Mouse (Mus musculus): Measurements from ENCODE around the gene Olfr746.

Olfr746 gene

GRCm38 (mm10) chr14:50646783-50647182, at the start of gene Olfr746:
Olfr746 (plus strand) TSS chr14:50647083.
- DNase-seq, result no peak

DNA sequence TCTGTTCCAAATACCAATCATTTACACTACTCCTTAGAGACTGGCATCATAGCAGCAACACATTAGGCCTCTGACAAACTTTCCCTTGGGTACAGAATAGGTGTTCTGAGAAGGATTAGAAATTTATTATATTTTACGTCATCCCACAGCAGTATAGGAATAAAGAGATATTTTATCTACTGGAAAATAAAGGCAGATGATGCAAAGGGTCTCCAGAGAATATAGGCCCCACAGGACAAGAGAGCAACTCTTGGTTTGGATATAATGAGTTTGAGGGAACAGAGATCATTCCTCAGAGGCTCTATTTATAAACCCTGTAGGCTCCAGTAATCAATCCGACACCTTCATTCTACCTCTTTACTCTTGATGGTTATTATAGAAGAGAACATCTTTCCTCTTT, 32.3 kb upstream of the Olfr746 start, which contains the start of gene Olfr744:
Gene Olfr744, plus strand, starts transcription at position 301 of the 400 bp plus-strand sequence.
- DNase-seq, result no peak

- DNase-seq, result no peak
These were observed 7.8 kb upstream of the Olfr746 start, which contains the start of gene Olfr745 for GRCm38 (mm10) chr14:50639088-50639487. Olfr745 (plus strand) TSS chr14:50639388.

GRCm38 (mm10) chr14:50693106-50693505, 46.2 kb downstream of the Olfr746 start, which contains the start of gene Olfr747:
Olfr747 (minus strand) TSS chr14:50693206.
- no peak for DNase-seq

Measured in lung, adult 18-20 months (tissue).